ENCODE assay signal across 11 mouse cellular contexts in the genomic region with DNA sequence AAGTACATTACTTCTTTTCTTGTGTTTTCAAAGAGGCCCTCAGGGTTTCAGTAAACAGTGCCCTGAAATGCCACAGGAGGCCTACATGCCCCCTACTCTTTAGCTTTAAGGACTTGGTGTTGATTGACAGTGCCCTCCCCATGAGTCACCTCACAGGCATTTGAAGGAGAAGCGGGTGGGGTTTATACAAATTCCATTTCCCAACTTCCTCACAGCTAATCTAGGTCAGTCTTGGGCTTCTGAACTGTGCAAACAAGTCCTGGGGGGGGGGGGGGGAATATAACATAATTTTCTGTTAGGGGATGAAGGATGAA. TPM values are rescaled to one million over a fixed set of nuclear protein-coding genes. Genes with fewer than 3 reads are reported as not detected.
A peak's percentile ranks its signal among the peaks of the same experiment; 100 is the strongest.
DNase-seq lines count a peak whose midpoint lies in the region; ATAC-seq and TF ChIP-seq lines count a peak whose summit lies in the region.
"Had no signal": no experiment of that assay in that cellular context is flagged by ENCODE, and none has a peak within 500 bp of the region (broad histone marks: within the 10 kb centered on the region; RNA-seq: fewer than 3 reads in every experiment).

No protein-coding gene starts in this region.

- H3K27me3 ChIP-seq in liver, embryonic 15.5 days: no peaks in the 10 kb centered on the region
- no peaks in the 10 kb centered on the region for H3K27me3 ChIP-seq in Patski
- H3K27me3 ChIP-seq in forebrain, embryonic 12.5 days: no peaks in the 10 kb centered on the region
- H3K27me3 ChIP-seq in megakaryocyte, embryonic 14.5 days (replicated peaks): no peaks in the 10 kb centered on the region
- no peaks in the 10 kb centered on the region for H3K27me3 ChIP-seq in hindbrain, embryonic 14.5 days (ENCODE audit: control insufficient read depth, insufficient read depth, low read length)

- no peak overlapping the region for H3K9ac ChIP-seq in liver, embryonic 15.5 days
- H3K9ac ChIP-seq in forebrain, embryonic 12.5 days: no peak overlapping the region
- no peak overlapping the region for H3K9ac ChIP-seq in hindbrain, embryonic 14.5 days
- H3K9ac ChIP-seq: liver, embryonic 14.5 days had no signal

- in situ Hi-C loops in Patski (cut with MboI; ENCODE audit: low pct_unique_long_range_greater_than_20kb): no loop called here

- no peaks in the 10 kb centered on the region for H3K9me3 ChIP-seq in liver, embryonic 15.5 days (replicated peaks)
- H3K9me3 ChIP-seq in forebrain, embryonic 12.5 days: no peaks in the 10 kb centered on the region
- no peaks in the 10 kb centered on the region for H3K9me3 ChIP-seq in megakaryocyte, embryonic 14.5 days
- no peaks in the 10 kb centered on the region for H3K9me3 ChIP-seq in hindbrain, embryonic 14.5 days (ENCODE audit: control insufficient read depth, low read length)

- peak overlapping the region; percentile 51; the same call in 1 of the 2 replicates for H3K27ac ChIP-seq in liver, embryonic 15.5 days (replicated peaks)
- H3K27ac ChIP-seq in forebrain, embryonic 12.5 days: no peak overlapping the region
- no peak overlapping the region for H3K27ac ChIP-seq in hindbrain, embryonic 14.5 days
- H3K27ac ChIP-seq: liver, embryonic 14.5 days had no signal

- DNase-seq in liver (no peak), Patski (ENCODE audit: low read depth, low spot score) (no peak)
- DNase-seq in hindbrain, embryonic 14.5 days (ENCODE audit: low spot score): no peak
- DNase-seq in thymus, postnatal 10 days (ENCODE audit: low spot score in 2 of 2): no peak
- no peak for DNase-seq in urinary bladder, adult 2 months (ENCODE audit: low spot score)
- DNase-seq: cerebellum, adult 11 months had no signal

- CTCF ChIA-PET in Patski (lab: Charles Lee): interaction anchor here (1.3 to 3.9 kb wide), 9 partner anchors 19 to 129 kb away, joined by 3 to 54 read pairs (median 7); partner anchors contain the start of gene Dtx4

- H3K4me2 ChIP-seq in liver, embryonic 15.5 days: no peak overlapping the region
- H3K4me2 ChIP-seq in forebrain, embryonic 12.5 days: no peak overlapping the region
- H3K4me2 ChIP-seq in hindbrain, embryonic 14.5 days (replicated peaks): no peak overlapping the region

- peak overlapping the region; percentile 22; the same call in 1 of the 2 replicates for H3K4me3 ChIP-seq in liver, embryonic 15.5 days (replicated peaks)
- no peak overlapping the region for H3K4me3 ChIP-seq in forebrain, embryonic 12.5 days (replicated peaks)
- H3K4me3 ChIP-seq in megakaryocyte, embryonic 14.5 days (replicated peaks): peak overlapping the region; percentile 83
- no peak overlapping the region for H3K4me3 ChIP-seq in hindbrain, embryonic 14.5 days (replicated peaks; ENCODE audit: low read length)

- no peak for TF ChIP-seq CTCF in Patski (IDR thresholded peaks at IDR 0.05)

- H3K4me1 ChIP-seq in liver, embryonic 15.5 days (replicated peaks): no peaks in the 10 kb centered on the region
- H3K4me1 ChIP-seq in forebrain, embryonic 12.5 days: peaks cover 7% of the 10 kb centered on the region; the same call in 1 of the 2 replicates
- H3K4me1 ChIP-seq in megakaryocyte, embryonic 14.5 days: peaks cover 85% of the 10 kb centered on the region
- H3K4me1 ChIP-seq in hindbrain, embryonic 14.5 days (replicated peaks; ENCODE audit: control insufficient read depth, insufficient read depth, low read length): no peaks in the 10 kb centered on the region

- 0 out of 2 replicates have a peak, but pooled peaks have one; percentile 45 for ATAC-seq in liver, embryonic 15.5 days (ENCODE audit: insufficient read depth)
- peak; percentile 53 for ATAC-seq in Patski
- ATAC-seq in forebrain, embryonic 12.5 days (ENCODE audit: low FRiP score): peak; percentile 31; the same call in 1 of the 2 replicates
- no peak for ATAC-seq in hindbrain, embryonic 14.5 days (ENCODE audit: low FRiP score)

- 19% methylated on average over 1 of the region's 1 CpGs for WGBS in liver, embryonic 15.5 days (ENCODE audit: insufficient replicate concordance)
- WGBS in forebrain, embryonic 12.5 days: 17% methylated on average over 1 of the region's 1 CpGs
- WGBS in hindbrain, embryonic 14.5 days: 47% methylated on average over 1 of the region's 1 CpGs

- no peaks in the 10 kb centered on the region for H3K36me3 ChIP-seq in liver, embryonic 15.5 days (replicated peaks)
- H3K36me3 ChIP-seq in forebrain, embryonic 12.5 days (replicated peaks): peaks cover 14% of the 10 kb centered on the region
- peaks cover 27% of the 10 kb centered on the region for H3K36me3 ChIP-seq in megakaryocyte, embryonic 14.5 days (replicated peaks; ENCODE audit: low read length)
- peaks cover 13% of the 10 kb centered on the region for H3K36me3 ChIP-seq in hindbrain, embryonic 14.5 days (replicated peaks; ENCODE audit: control insufficient read depth, insufficient read depth)

- POLR2A ChIA-PET in Patski (lab: Charles Lee): interaction anchor here (0.9 to 1.0 kb wide), 3 partner anchors 27 to 38 kb away, joined by 3 to 4 read pairs (median 3); partner anchors contain the start of gene Dtx4

RNA-seq across cellular contexts. Expression of gene Mpeg1, which starts 3.1 kb away (rescaled TPM):
- polyA plus RNA-seq in liver, embryonic 15.5 days (2015; fragmentation: Nextera tagmentation; extraction: Ambion mirVana): 1.8 and 2.0 TPM in 2 replicates
- 0.19 TPM for polyA plus RNA-seq in Patski (2021)
- 0.37 and 0.55 TPM in 2 replicates for polyA plus RNA-seq in forebrain, embryonic 12.5 days (2016; fragmentation: Nextera tagmentation; extraction: Ambion mirVana)
- 6.5 TPM in 1 of 2 replicates, not detected in the other for polyA plus RNA-seq in megakaryocyte, embryonic 14.5 days (2012; ENCODE audit: insufficient read depth, low replicate concordance)
- 0.91 and 1.3 TPM in 2 replicates for polyA plus RNA-seq in hindbrain, embryonic 14.5 days (2014; fragmentation: Nextera tagmentation; extraction: Ambion mirVana)
- 11.6 and 15.2 TPM in 2 replicates for polyA plus RNA-seq in urinary bladder, adult 2 months (2012; rRNA removed)

RNA-seq across cellular contexts. Expression of gene Pfpl, which starts 36.0 kb away (rescaled TPM):
- polyA plus RNA-seq in liver, embryonic 15.5 days (2015; fragmentation: Nextera tagmentation; extraction: Ambion mirVana): not detected in 2 replicates
- not detected for polyA plus RNA-seq in Patski (2021)
- polyA plus RNA-seq in forebrain, embryonic 12.5 days (2016; fragmentation: Nextera tagmentation; extraction: Ambion mirVana): not detected in 2 replicates
- polyA plus RNA-seq in megakaryocyte, embryonic 14.5 days (2012; ENCODE audit: insufficient read depth, low replicate concordance): not detected in 2 replicates
- polyA plus RNA-seq in hindbrain, embryonic 14.5 days (2014; fragmentation: Nextera tagmentation; extraction: Ambion mirVana): not detected in 2 replicates
- not detected in 2 replicates for polyA plus RNA-seq in urinary bladder, adult 2 months (2012; rRNA removed)
- polyA plus RNA-seq: heart, embryonic 14.5 days; liver, embryonic 14.5 days had no signal

RNA-seq across cellular contexts. Expression of gene Dtx4, which starts 37.6 kb away (rescaled TPM):
- polyA plus RNA-seq in liver, embryonic 15.5 days (2015; fragmentation: Nextera tagmentation; extraction: Ambion mirVana): 2.0 and 2.4 TPM in 2 replicates
- 36.4 TPM for polyA plus RNA-seq in Patski (2021)
- 34.2 and 37.4 TPM in 2 replicates for polyA plus RNA-seq in forebrain, embryonic 12.5 days (2016; fragmentation: Nextera tagmentation; extraction: Ambion mirVana)
- polyA plus RNA-seq in megakaryocyte, embryonic 14.5 days (2012; ENCODE audit: insufficient read depth, low replicate concordance): 1.9 and 2.5 TPM in 2 replicates
- 44.1 and 50.6 TPM in 2 replicates for polyA plus RNA-seq in hindbrain, embryonic 14.5 days (2014; fragmentation: Nextera tagmentation; extraction: Ambion mirVana)
- 12.6 and 16.8 TPM in 2 replicates for polyA plus RNA-seq in urinary bladder, adult 2 months (2012; rRNA removed)

RNA-seq across cellular contexts. Expression of gene Olfr1441, which starts 46.4 kb away (rescaled TPM):
- not detected in 2 replicates for polyA plus RNA-seq in liver, embryonic 15.5 days (2015; fragmentation: Nextera tagmentation; extraction: Ambion mirVana)
- polyA plus RNA-seq in Patski (2021): not detected
- polyA plus RNA-seq in forebrain, embryonic 12.5 days (2016; fragmentation: Nextera tagmentation; extraction: Ambion mirVana): not detected in 2 replicates
- polyA plus RNA-seq in megakaryocyte, embryonic 14.5 days (2012; ENCODE audit: insufficient read depth, low replicate concordance): not detected in 2 replicates
- polyA plus RNA-seq in hindbrain, embryonic 14.5 days (2014; fragmentation: Nextera tagmentation; extraction: Ambion mirVana): not detected in 2 replicates
- polyA plus RNA-seq in urinary bladder, adult 2 months (2012; rRNA removed): not detected in 2 replicates
- polyA plus RNA-seq: heart, embryonic 14.5 days; liver, embryonic 14.5 days had no signal

Comparison
In these comparisons a context has a peak if more than half of its experiments do, and no peak if none do; other contexts are left out.
1. H3K4me3 ChIP-seq: peak in liver, embryonic 15.5 days (single experiment) and megakaryocyte, embryonic 14.5 days (single experiment); none in forebrain, embryonic 12.5 days (single experiment) and hindbrain, embryonic 14.5 days (single experiment).